Mouse (Mus musculus) left cerebral cortex, adult 18-20 months (tissue): ENCODE measurements around the gene St5. TPM values are rescaled to one million over a fixed set of nuclear protein-coding genes. Genes with fewer than 3 reads are reported as not detected.

Experiments used
- DNase-seq, 2 experiments: peaks; one replicate each; pipeline ENCODE4 v3.0.0; 2021 to 2022; ENCODE audit warnings: low spot score in 2 of 2, mixed read lengths in 1 of 2
- total RNA-seq, 2 experiments: library from RNA; stranded (reverse); gene quantifications; 2 replicates each; pipeline ENCODE4 v1.2.3; 2021

The St5 gene
- total RNA-seq, 2 experiments from 2014 or later, result 17.8 to 21.5 TPM

DNA sequence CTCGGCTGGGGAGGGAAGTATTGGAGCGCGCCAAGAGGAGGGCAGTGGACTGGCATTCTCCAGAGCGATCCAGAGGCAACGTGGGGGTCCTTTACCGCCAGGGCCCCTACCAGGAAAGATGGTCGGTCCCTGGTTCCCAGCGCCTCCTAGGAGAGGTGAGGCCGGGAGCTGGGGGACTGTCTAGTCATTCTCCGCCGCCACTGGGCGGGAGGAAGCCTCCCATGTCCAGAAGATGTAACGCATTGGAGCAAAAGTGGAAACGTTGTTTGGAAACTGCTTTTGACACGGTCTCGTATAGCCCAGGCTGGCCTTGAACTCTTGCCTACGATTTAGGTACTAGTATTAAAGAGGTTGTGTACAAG, 592 bp upstream of the St5 start:
- no peak for DNase-seq

DNA sequence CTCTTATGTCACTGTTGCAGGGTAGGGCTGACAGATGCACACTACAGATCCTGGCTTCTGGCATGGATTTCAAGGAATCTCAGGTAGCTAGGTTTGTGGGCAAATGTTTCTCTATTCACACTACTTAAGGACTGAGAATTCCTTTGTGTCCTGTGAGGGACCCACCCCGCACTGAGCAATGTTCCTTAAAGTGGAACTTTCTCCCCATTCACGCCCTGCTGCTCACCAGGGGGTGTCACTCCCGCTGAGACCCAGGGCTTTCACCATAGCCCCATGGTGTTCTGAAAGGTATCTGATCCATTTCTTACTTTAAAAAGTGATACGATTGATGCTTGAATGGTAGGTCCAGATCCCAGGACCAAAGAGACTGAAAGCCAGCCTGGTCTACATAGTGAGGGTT, 684 bp downstream of the St5 start:
- no peak for DNase-seq

DNA sequence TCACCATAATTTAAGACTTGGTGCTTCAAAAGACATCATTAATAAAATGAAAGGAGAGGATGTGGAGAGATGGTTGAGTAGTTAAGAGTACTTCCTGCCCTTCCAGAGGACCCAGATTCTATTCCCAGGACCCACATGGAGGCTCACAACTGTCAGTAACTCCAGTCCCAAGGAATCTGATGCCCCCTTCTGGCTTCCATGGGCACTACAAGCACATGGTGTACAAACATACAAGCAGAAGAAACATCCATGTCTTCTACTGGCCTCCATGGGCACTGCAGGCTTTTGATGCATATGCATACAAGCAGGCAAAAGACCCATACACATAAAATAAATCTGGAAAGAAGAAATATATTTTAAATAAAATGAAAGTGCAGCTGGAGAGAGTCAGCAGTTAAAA, 3.2 kb downstream of the St5 start:
- DNase-seq, result no peak

DNA sequence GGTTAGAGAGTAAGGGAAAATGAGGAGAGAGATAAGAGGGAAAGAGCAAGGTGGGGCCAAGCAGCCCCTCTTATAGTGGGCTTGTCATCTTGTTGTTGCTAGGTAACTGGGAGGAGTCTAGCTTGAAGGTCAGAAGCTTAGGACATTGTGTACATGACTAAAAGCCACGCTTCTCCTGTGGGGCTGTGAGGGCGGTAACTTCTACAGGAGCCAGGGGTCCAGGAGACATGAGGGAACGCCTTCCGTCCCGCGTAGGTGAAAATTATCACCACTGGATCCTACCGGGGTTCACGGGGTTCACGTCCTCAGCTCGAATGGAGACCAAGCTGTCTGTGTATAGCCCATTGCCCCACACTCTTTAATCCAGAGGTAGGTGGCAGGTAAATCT, 8.1 kb downstream of the St5 start:
- no peak for DNase-seq

DNA sequence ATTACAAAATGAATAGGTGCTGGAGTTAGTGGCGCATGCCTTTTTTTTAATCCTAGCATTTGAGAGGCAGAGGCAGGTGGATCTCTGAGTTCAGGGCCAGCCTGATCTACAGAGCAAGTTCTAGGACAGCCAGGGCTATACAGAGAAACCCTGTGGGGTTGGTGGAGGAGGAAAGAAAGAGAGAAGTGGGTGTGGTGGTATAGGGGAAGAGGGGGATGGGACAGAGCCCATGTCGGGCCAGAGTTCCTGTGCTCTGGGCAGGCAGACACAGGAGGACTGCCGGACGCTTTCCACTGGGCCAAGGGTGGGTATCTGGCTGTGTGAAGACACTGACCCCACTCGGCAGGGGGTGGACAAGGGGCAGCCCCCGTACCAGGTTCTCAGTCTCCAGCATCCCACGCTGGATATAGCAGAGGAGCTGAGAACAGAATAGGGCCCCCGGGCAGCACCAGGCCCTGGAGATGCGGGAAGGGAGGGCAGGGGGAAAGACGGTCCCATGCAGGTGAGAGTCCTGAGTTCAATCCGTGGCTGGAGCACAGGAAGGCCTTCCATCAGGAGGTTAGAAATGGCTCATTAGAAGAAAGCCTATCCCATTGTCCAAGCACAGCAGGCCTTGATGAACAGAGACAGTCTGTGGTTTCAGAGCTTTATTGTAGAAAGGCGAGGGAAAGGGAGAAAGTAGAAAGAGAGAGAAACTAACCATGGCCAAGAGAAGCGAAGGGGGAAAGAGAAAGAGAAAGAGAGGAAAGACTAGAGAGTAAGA, 8.6 kb downstream of the St5 start:
- DNase-seq, result no peak

DNA sequence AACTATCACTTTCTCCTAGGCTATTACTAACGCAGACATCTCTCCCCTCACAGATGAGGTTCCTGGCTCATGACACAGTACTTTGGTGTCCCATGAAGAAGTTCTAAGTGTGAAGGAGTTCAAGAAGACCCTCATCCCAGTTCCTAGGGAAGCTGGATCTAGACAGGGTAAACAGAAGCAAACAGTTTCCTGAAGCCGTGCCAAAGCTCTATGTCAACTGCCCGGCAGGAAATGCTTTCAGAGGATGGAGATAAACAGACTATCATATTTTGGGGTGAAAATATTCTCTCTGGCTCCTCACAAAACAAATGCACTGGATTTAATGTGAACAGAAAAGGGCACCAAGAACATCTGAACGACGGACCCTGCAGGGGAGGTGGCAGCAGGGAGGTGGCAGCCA, 12.4 kb downstream of the St5 start:
- no peak for DNase-seq

DNA sequence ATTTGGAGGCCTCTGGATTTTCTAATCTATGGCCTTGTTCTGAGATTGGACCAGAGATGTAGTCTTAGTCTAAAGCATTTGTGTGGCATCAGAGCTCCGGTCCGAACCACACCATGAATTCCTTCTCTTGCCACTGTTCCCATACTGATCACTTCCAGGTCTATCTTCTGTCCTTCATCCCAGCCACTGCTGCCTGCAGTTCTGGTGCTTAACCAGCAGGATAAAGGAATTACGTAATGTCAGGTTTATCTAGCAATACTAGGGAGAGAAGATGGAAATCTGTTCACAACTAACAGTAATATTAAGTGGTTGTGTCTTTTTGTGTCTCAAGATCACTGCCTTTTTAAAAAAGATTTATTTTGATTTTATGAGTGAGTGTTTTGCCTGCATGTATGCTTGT, 13.3 kb downstream of the St5 start:
- DNase-seq, result no peak

DNA sequence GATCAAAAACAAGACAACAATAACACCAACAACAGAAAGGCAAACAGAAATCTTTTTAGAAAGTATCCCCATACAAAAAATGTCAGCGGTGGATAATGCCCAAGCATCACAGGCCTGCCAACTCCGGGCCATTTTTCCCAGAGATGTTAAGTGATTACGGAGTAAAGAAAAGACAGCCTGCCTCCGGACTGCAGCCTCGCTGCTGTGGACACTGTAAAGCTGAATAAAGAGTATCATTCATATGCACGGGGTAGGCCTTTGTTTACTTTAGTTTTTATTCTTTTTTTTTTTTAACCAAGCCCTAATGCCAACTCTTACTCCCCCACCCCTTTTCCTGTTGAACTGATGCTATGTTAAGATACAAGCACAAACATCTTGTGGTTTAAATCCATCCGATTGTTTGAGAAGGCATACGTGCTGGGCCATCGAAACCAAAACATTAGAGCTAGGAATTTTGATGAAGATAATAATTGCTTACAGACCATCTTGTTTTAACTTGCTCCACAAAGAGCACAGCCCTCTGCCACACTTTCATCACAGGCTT, 16.7 kb downstream of the St5 start:
- DNase-seq, result no peak

DNA sequence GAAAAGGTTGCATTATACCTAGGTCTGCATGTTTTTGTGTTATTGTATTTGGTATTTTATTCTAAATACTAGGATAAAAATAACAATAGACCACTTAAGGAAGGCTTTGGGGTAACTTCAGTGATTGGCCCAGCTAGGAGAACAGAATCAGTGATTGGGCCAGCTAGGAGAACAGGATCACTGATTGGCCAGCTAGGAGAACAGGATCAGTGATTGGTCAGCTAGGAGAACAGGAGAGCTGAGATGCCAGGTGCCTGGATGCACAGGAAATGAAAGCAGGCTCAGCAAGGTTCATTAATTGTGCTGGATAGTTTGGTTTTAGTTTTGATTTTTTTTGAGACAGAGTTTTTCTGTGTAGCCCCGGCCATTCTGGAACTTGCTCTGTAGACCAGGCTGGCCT, 22.5 kb downstream of the St5 start:
- DNase-seq, result no peak

DNA sequence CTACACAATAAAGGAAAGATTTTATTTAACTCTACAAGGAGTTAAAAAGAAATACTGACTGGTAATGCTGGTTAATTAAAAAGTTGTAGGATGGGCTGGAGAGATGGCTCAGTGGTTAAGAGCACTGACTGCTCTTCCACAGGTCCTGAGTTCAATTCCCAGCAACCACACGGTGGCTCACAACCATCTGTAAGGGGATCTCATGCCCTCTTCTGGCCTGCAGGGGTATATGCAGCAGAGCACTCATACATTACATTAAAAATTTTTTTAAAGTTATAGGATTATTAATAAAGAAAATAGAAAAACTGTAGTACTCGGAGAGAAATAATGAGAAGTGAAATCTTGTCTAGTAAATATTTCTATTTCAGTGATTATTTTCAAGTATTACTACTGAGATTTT, 23.1 kb downstream of the St5 start:
- no peak for DNase-seq

DNA sequence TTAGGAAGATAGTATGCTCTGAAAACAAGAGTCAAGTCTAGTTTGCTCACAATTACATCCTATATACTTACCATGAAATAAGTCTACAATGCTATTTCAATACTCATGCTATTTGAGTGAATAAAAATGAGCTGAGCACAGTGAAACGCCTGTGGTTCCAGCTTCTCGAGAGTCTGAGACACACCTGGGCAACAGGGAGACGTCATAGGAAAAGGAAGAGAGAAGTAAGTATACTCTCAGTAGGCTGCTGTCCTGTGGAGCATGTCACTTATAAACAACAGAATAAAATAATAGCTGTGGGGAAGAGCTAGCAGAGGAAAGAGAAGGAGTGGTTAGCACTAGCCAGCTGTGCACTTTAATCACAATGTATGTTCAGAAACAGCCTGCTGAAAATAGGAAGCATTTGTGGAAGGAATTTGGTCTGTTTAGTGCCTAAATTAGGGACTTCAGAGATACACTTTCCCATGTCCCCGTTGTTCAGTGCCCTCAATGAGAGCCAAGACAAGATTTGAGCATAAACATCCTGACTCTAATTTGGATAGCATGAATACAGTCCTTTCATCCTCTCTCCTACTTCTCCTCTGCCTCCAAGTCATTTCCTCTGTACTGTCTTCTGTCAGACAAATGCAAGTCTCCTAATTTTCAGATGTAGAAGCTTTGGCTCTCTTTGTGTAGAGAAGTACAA, 28.3 kb downstream of the St5 start:
- no peak for DNase-seq

DNA sequence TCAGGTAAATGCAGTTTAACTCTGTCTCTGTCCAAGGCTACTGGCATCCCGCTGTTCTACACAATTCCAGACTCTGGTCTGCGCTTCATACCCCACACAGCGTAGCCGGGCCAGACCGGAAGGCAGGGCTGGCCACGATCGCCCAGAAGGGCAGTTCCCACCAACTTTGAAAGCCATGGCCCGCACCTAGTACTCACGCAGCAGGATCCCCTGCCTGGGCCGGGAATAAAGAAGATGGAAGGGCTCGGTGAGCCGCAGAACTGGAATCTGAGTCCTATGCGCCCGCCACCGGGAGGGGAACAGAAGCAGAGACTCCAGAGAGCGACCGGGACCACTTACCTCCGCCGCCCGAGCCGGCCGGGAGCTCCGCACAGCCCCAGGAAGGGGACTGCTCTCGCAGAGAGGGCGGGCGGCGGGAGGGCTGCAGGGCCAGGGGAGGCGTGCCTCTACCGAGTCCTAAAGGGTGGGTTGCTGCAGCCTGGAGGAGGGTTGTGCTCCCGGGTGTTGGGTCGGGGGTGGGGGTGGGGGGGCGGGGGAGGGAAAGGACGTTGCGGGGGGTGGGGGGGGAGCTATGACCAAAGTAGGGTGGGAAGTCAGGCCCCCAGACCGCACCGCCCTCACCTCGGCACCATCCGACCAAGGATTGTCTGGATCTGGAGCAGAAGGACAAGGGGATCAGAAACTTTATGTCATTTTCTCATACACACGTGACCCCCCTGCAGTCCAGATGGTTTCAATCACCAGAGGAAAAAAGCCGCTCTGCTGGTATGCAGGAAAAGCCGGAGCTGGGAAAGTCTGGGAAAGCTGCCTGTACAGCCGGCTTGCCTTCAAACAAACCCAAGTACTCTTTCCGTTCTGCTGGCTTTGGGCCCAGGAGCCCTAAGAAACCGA, 31.6 kb downstream of the St5 start:
- peak; percentile 60 to 61 for DNase-seq

DNA sequence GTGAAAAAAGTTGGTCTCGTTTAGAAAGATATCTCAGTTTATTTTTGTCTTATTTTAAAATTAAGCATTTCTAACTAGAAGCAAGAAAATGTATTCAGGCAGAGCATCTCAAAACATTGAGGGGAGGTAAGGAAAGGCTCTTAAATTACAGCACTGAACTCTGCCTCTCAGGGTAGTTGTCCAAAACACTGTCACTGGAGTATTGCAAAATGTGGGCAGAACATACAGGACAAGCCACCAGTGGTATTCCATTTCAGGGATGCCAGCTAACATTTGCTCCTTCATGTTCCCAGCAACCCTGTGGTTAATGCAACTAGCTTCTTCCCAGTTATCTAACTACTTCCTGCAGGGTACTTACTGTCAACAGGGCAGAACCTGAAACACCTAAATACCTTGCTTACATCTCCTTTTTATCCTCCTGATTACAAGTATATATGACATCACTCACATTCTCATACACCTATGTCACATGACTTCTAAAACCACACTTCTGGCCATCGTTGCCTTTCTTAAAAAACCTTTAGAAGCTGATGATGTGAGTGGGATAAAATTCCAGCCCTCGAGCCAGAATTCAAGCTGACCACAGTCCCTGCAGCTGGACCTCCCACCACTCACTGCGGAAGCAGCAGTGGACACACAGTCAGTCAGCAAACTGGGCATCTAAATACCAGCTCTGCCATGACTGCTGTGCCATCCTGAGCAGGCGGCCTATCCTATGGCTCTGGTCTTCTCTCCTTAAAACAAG, 33.8 kb downstream of the St5 start:
- no peak for DNase-seq

DNA sequence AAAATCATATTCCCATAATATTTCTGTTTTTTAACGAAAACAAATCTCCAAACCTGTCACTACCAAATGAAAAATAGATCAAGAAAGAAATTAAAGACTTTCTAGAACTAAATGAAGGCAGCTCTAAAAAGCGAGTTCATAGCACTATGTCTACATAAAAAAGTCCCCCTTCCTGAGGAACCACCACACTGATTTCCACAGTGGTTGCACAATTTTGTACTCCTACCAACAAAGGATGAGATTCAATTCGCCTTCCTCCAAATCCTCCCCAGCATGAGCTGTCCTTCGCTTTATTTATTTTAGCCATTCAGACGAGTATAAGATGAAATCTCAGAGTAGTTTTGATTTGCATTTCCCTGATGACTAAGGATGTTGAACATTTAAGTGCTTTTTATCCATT, 36.7 kb downstream of the St5 start:
- DNase-seq, result no peak

DNA sequence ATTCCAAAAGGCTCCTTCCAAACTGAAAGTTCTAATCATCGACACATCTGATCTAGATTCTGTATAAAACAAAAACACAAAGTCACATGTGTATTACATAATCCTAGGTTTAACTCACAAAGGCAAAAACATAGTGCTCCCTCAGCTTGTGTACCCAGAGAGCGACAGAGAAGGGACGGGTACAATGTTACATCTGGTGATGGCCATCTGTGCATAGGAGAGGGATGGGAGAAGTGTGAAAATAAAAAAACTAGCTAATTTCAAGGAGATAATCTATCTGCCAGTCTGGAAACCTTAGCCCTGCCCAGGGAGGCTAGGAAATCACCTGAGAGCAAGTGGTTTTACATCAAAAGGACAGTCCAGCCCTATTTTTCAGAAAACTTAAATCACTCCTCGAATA, 40.8 kb downstream of the St5 start:
- peak in 1 of 2 experiments; percentile 20 for DNase-seq

DNA sequence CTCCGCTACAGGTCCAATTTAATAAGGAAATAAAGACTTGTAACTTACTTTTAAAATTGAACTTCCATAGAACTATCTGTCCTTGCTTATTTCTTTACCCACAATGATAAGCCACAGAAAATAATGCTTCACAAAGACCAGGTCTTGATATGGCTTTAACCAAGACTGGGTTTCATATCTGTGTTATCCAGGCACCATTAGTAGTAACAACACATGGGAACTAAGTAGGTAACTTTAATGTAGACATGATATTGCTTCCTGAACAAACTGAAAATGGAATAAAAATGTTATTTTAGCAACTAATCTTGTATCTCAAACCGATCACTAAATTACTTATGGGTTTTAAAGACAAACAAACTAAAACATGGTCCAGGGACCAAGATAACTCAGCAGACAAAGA, 44.1 kb downstream of the St5 start:
- no peak for DNase-seq

DNA sequence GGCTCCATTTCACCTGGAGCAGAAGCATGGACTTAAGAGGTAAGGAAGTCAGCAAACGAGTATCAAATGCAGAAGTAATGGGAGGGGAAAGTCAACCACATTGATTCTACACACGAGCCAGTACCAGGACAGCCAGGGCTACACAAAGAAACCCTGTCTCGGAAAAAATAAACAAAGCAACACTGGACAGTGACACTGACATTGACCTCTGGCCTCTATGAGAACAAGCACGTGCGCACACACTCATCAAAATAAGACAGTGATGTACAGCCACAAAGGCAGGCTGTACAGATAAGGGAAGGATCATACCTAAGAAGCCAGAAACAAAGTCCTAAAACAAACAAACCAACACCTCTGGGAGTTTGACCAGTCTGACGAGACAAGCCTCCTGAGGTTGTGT, 45.5 kb downstream of the St5 start:
- DNase-seq, result no peak

DNA sequence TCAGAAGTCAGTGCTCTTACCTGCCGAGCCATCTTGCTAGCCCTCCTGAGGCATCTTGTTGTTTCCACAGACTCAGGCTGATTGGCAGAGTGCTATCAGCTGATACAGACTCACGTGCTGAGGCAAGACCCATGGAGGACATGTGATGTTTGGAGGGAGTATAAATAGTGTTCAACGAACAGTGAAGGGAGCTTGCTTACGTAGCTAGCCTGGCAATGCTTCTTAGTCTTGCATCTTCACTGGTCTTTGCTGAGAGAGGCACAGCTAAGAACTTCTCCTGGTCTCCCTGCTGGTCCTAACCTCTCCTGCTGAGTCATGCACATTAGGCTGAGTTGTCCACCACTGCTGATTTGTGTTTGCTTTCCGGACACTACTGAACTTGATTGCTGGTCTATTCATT, 48.5 kb downstream of the St5 start:
- no peak for DNase-seq

DNA sequence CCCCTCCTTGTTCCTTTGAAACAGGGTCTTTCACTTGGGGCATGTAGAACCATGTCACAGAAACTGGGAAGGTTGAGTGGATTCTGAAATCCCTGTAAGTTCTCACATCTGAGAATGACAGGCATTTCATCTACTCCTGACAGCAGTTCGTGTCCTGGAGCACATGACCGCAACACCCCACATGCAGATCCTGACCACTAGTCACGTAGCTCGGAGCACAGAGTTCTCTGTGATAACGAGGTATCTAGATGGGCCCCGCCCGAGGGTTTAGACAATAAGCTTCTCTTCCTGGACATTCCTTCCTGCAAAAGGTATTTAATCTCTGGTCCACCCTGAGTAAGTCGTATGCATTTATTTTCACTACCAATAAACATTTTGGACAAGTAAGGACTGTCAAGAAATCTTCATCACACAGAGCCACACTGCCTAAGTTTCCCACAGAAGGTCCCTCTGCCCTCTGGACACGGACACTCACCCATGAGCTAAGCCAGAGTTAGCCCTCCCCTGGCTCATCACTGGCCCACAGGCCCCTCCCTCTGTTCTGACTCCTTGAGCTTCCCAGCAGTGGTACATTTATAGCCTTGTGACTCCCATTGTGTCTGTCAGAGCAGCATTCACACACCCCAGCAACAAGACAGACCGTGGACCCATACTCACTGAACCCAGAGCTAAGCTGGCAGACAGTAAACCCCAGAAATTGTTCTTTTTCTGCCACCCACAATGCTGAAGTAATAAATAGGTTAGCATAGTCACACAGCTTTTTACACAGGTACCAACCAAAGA, 54.4 kb downstream of the St5 start:
- no peak for DNase-seq

DNA sequence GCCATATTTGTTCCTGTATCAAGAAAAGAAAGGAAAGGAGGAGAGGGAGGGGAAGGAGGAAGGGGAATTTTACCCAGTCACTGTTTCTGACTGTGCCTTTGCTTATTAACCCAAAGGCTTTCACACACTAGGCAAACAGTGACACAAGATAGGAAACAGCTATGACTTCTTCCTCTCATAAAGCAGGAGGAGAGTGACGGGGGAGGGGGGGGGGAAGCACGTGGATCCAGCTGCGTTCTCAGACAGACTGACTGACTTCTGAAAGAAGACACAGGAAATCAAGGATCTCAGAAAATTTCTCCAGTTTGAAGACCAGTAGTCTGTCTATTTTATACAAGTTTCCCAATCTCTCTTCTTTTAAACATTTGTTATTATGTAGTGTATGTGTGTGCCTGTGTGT, 56.8 kb downstream of the St5 start:
- DNase-seq, result no peak
